Comparison of ENCODE assay signal across 15 mouse cellular contexts in genomic region chr2:28169336-28169735, GRCm38 (mm10). TPM values are rescaled to one million over a fixed set of nuclear protein-coding genes. Genes with fewer than 3 reads are reported as not detected.
A peak's percentile ranks its signal among the peaks of the same experiment; 100 is the strongest.
DNase-seq lines count a peak whose midpoint lies in the region; ATAC-seq and TF ChIP-seq lines count a peak whose summit lies in the region.
"Had no signal": no experiment of that assay in that cellular context is flagged by ENCODE, and none has a peak within 500 bp of the region (broad histone marks: within the 10 kb centered on the region; RNA-seq: fewer than 3 reads in every experiment).

No protein-coding gene starts in this region.

- ATAC-seq in hindbrain, postnatal 0 days, result no peak
- ATAC-seq in hindbrain, embryonic 14.5 days (ENCODE audit: low FRiP score), result no peak
- ATAC-seq in lung, postnatal 0 days, result no peak
- ATAC-seq: midbrain, embryonic 13.5 days had no signal

- H3K4me2 ChIP-seq in hindbrain, postnatal 0 days (ENCODE audit: low read depth, low read length), result no peak overlapping the region
- H3K4me2 ChIP-seq in hindbrain, embryonic 14.5 days (replicated peaks), result no peak overlapping the region
- no peak overlapping the region for H3K4me2 ChIP-seq in lung, postnatal 0 days (replicated peaks; ENCODE audit: low read depth, low read length)
- H3K4me2 ChIP-seq: limb, embryonic 13.5 days; midbrain, embryonic 13.5 days had no signal

- no peak overlapping the region for H3K9ac ChIP-seq in hindbrain, postnatal 0 days (replicated peaks; ENCODE audit: low read length)
- no peak overlapping the region for H3K9ac ChIP-seq in hindbrain, embryonic 14.5 days
- no peak overlapping the region for H3K9ac ChIP-seq in lung, postnatal 0 days (replicated peaks; ENCODE audit: low read depth)
- H3K9ac ChIP-seq: limb, embryonic 13.5 days; midbrain, embryonic 13.5 days had no signal

- H3K36me3 ChIP-seq in hindbrain, postnatal 0 days (ENCODE audit: insufficient read depth, low read length), result no peaks in the 10 kb centered on the region
- no peaks in the 10 kb centered on the region for H3K36me3 ChIP-seq in hindbrain, embryonic 14.5 days (replicated peaks; ENCODE audit: control insufficient read depth, insufficient read depth)
- H3K36me3 ChIP-seq in lung, postnatal 0 days (ENCODE audit: insufficient read depth, low read length), result no peaks in the 10 kb centered on the region
- H3K36me3 ChIP-seq: limb, embryonic 13.5 days; midbrain, embryonic 13.5 days had no signal

- no peak for TF ChIP-seq CTCF in hindbrain, postnatal 0 days (IDR thresholded peaks at IDR 0.05; ENCODE audit: low read depth)
- TF ChIP-seq CTCF in lung, postnatal 0 days (IDR thresholded peaks at IDR 0.05), result no peak

- DNase-seq in hindbrain, postnatal 0 days (ENCODE audit: low spot score), result peak; percentile 28
- no peak for DNase-seq in hindbrain, embryonic 14.5 days (ENCODE audit: low spot score)
- DNase-seq in frontal cortex, postnatal 14 days (ENCODE audit: low spot score in 2 of 2), result peak; percentile 63 to 78
- peak; percentile 69 to 85 for DNase-seq in left cerebral cortex, adult 18-20 months (ENCODE audit: low spot score in 2 of 2)
- DNase-seq in right cerebral cortex, postnatal 10 days (ENCODE audit: low spot score in 2 of 2), result peak; percentile 83 to 92
- DNase-seq in yolk sac, embryonic 10.5 days (ENCODE audit: low spot score), result no peak
- DNase-seq in gastrocnemius, postnatal 25 days, result no peak
- no peak for DNase-seq in lung, postnatal 0 days (ENCODE audit: low spot score)
- DNase-seq: heart, adult 2 months; kidney, adult 8-10 months; lung, adult 2 months; spleen, adult 18-20 months had no signal

- WGBS in hindbrain, postnatal 0 days, result 45% methylated on average over 12 of the region's 12 CpGs
- 68% methylated on average over 12 of the region's 12 CpGs for WGBS in hindbrain, embryonic 14.5 days
- 67% methylated on average over 12 of the region's 12 CpGs for WGBS in lung, postnatal 0 days

- H3K9me3 ChIP-seq in hindbrain, postnatal 0 days (ENCODE audit: low read length), result no peaks in the 10 kb centered on the region
- H3K9me3 ChIP-seq in hindbrain, embryonic 14.5 days (ENCODE audit: control insufficient read depth, low read length), result no peaks in the 10 kb centered on the region
- no peaks in the 10 kb centered on the region for H3K9me3 ChIP-seq in lung, postnatal 0 days (ENCODE audit: low read length)
- H3K9me3 ChIP-seq: limb, embryonic 13.5 days; midbrain, embryonic 13.5 days had no signal

- H3K4me3 ChIP-seq in hindbrain, postnatal 0 days (ENCODE audit: low read length), result no peak overlapping the region
- no peak overlapping the region for H3K4me3 ChIP-seq in hindbrain, embryonic 14.5 days (replicated peaks; ENCODE audit: low read length)
- no peak overlapping the region for H3K4me3 ChIP-seq in lung, postnatal 0 days (ENCODE audit: low read depth, low read length)
- H3K4me3 ChIP-seq: heart, adult 2 months; limb, embryonic 13.5 days; midbrain, embryonic 13.5 days had no signal

- no peaks in the 10 kb centered on the region for H3K27me3 ChIP-seq in hindbrain, postnatal 0 days (ENCODE audit: insufficient read depth, low read length)
- no peaks in the 10 kb centered on the region for H3K27me3 ChIP-seq in hindbrain, embryonic 14.5 days (ENCODE audit: control insufficient read depth, insufficient read depth, low read length)
- H3K27me3 ChIP-seq in lung, postnatal 0 days (replicated peaks; ENCODE audit: insufficient read depth, low read length), result no peaks in the 10 kb centered on the region
- H3K27me3 ChIP-seq: limb, embryonic 13.5 days had no signal

- H3K4me1 ChIP-seq in hindbrain, postnatal 0 days (ENCODE audit: insufficient read depth, low read length), result peaks cover 5% of the 10 kb centered on the region; the same call in 1 of the 2 replicates
- no peaks in the 10 kb centered on the region for H3K4me1 ChIP-seq in hindbrain, embryonic 14.5 days (replicated peaks; ENCODE audit: control insufficient read depth, insufficient read depth, low read length)
- H3K4me1 ChIP-seq in lung, postnatal 0 days (ENCODE audit: insufficient read depth, low read depth, low read length), result 0 out of 2 replicates have a peak, but pooled peaks cover 4% of the 10 kb centered on the region
- H3K4me1 ChIP-seq: limb, embryonic 13.5 days had no signal

- H3K27ac ChIP-seq in hindbrain, postnatal 0 days, result no peak overlapping the region
- H3K27ac ChIP-seq in hindbrain, embryonic 14.5 days, result no peak overlapping the region
- H3K27ac ChIP-seq in lung, postnatal 0 days (ENCODE audit: low read length), result no peak overlapping the region
- H3K27ac ChIP-seq: heart, adult 2 months; limb, embryonic 13.5 days; midbrain, embryonic 13.5 days had no signal

- no peak for TF ChIP-seq EP300 in lung, postnatal 0 days (IDR thresholded peaks at IDR 0.05)

RNA-seq across cellular contexts. Expression of gene Olfm1, which starts 23.5 kb away (rescaled TPM):
- 460 and 484 TPM in 2 replicates for total RNA-seq in hindbrain, postnatal 0 days (2014; rRNA removed)
- 346 and 367 TPM in 2 replicates for polyA plus RNA-seq in hindbrain, postnatal 0 days (2015; fragmentation: Nextera tagmentation; extraction: Ambion mirVana)
- 377 and 395 TPM in 2 replicates for polyA plus RNA-seq in hindbrain, embryonic 14.5 days (2014; fragmentation: Nextera tagmentation; extraction: Ambion mirVana)
- 1,000 to 10,000 TPM; 1,494 to 1,506 TPM for total RNA-seq in left cerebral cortex, adult 18-20 months (2021)
- 10 to 100 TPM; 11.9 to 14.5 TPM for total RNA-seq in gastrocnemius, postnatal 25 days (2021)
- 9.8 and 10.7 TPM in 2 replicates for polyA plus RNA-seq in lung, postnatal 0 days (2015; fragmentation: Nextera tagmentation; extraction: Ambion mirVana)
- total RNA-seq: hematopoietic stem cell, adult 5-6 weeks had no signal

Comparison
In these comparisons a context has a peak if more than half of its experiments do, and no peak if none do; other contexts are left out.
1. DNase-seq: peak in hindbrain, postnatal 0 days (single experiment), frontal cortex, postnatal 14 days (2 of 2), left cerebral cortex, adult 18-20 months (2 of 2) and right cerebral cortex, postnatal 10 days (2 of 2); none in hindbrain, embryonic 14.5 days (single experiment), yolk sac, embryonic 10.5 days (single experiment), gastrocnemius, postnatal 25 days (single experiment) and lung, postnatal 0 days (single experiment).
2. RNA of gene Olfm1, which starts 23.5 kb away (total RNA-seq): 1,494 to 1,506 TPM in left cerebral cortex, adult 18-20 months and 460 to 484 TPM in hindbrain, postnatal 0 days; 11.9 to 14.5 TPM in gastrocnemius, postnatal 25 days; every median in the first group is over 10 times any median in the second.